Mouse (Mus musculus) lung, postnatal 0 days (tissue): ENCODE measurements around the gene Nox4.

Experiments used
- CTCF ChIP-seq: IDR thresholded peaks from 2 replicates; pipeline ENCODE4 v1.5.1; 2016; ENCODE audit warnings: antibody characterized with exemption, mild to moderate bottlenecking
- EP300 ChIP-seq: IDR thresholded peaks from 2 replicates; pipeline ENCODE4 v1.6.1; 2016; ENCODE audit warnings: antibody characterized with exemption, mild to moderate bottlenecking, control low read depth

DNA sequence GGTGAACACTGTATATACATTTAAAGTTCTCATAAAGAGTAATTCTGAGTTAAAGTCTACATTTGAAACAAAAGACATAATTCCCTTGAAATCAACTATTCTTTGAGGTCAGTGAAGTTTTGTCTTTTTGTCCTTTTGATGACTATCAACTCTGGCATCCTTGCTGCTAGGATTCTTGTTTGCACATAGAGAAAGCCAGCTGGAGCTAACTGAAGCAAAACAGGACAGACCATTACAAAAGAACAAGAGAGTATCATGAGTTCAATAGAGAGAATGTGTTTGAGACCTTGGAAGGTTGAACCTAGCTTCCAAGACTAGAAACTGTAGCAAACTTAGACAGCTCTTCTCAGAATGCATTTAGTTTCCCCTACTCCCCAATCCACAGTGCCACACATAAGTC, 24.2 kb upstream of the Nox4 start:
- TF ChIP-seq CTCF (no peak), EP300 (no peak)
